Mouse (Mus musculus): ENCODE results near the gene Ccdc12.

Gene Ccdc12

DNA sequence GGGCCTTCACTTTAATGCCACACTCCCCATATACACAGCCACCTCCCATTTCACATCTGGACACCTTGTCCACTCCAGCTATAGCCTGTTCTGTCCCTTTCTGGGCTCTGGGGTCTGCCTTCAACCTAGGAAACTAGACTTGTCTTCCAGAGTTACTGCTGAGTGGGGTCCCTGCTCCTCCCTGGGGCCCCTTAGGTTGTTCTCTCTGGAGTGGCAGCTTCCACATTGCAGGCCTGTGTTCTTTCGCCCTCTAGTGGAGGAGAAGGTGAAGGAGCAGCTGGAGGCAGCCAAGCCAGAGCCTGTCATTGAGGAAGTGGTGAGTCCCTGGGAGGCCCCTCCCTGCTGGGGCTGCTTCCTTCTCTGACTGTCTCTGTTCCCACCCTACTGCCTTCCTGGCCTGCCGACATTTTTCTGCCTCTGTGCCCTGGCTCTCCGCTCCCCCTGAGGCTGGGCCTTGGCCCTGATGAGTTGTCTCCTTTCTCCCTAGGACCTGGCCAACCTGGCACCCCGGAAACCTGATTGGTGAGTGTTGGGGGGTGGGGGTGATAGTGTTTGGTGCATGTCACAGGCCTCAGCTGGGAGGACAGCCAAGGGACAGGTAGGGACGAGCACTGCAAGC is 53.4 kb downstream of the Ccdc12 start:
- DNase-seq, result peak; percentile 77 to 86

DNA sequence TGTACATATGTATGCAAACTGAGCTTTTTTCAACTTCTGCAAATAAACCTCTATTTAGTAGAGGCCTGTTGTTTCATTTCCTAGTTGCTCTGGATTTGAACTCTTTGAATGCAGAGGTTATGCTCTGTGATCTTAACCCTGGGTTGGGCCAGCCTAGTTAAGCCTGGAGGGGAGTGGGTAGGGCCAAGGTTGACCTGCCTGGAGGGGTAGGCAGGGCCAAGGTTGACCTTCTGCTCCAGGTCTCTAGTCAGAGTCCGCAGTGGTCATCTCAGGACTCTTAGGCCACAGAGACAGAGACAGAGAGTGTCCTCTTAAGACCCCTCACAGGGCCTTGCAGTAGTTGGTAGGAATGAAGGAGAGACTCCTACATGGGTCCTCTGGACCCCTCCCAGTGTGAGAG is 55.2 kb downstream of the Ccdc12 start:
- no peak for DNase-seq

DNA sequence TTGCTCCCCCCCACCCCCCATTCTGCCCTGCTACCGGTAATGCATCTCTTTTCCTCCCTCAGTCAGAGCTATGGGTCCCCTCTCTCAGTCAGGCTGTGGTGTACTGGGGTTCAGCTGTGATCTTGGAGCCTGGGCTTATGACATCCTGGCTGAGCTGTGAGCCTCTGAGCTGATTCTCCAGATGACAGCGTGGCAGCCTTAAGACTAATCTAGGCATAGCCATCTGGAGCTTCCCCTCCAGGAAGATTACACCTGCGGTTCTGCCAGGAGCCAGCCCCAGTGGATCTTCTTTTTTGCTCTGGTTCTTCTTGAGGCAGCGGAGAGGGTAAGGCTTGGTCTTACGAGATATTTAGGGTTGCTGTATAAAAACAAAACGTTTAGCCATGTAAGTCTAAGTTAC is 55.7 kb downstream of the Ccdc12 start:
- DNase-seq, result no peak

- no peak for DNase-seq
Measured at GRCm38 (mm10) chr9:110712545-110712944, 56.2 kb downstream of the Ccdc12 start.

DNA sequence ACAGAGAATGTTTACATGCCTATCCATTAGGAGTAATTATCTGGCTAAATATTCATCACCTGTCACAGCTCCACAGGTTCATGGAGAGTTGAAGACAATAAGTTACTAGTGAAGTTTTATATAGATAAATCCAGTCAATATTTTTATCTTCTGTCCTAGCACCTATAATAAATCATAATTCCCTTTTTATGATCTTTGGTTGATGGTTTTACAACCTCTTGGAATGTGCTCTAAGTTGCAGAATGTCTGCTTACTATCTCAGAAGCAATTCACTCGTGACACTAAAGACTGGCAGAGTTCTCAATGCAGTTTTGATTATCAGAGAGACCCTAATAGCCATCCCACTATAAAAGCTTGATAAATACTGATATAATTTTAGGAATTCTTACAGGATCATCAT is 57.1 kb downstream of the Ccdc12 start:
- DNase-seq, result no peak

DNA sequence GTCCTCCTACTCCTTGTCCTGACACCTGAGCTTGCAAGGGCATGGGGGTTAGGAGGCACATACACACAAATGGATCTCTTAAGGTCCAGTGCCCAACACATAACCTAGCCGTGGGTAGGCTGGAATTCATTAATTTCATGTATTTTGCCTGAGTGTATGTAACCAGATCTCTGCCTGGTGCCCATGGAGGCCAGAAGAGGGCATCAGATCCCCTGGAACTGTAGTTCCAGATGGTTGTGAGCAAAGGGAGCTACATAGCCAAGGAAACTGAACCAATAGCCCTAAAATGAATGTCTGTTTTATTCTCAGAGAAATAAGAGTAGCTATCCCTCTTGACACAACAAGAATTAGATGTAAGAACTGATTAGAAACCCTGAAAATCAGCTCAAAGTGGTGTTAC is 59.1 kb downstream of the Ccdc12 start:
- DNase-seq, result no peak

DNA sequence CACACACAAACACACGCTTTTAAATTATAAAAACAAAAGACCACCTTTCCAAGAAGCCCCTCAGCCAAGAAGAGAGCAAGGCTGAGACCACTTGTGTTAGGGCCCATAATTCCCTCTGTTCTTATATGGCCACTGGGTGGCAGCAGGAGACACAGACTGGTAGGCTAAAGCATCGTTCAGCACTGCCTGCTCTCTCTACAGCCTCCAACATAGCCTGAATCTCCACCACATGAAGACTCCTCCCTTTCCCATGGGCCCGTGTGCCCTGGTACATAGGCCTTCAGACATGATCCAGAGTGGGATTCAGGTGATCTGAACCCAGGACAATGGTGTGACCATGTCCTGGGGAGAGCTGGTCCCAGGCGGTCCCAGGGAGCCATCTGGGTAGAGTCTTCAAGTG is 60.5 kb downstream of the Ccdc12 start:
- peak; percentile 75 to 84 for DNase-seq

DNA sequence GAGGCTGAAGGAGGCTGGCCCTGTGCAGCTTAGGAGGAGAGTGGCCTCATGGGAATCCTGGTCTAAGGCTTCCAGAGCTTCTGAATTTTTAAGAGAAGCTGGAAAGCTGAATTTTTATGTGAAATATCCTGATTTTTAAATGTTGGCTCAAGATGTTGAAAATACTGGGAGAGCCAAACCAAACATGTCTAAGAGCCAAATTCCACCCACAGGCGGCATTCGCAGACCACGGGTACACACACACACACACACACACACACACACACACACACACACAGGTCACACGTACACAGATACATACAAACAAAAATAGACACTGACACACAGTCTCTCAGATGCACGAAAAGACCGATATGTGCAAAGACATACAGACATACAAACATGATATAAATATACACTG is 61.8 kb downstream of the Ccdc12 start:
- no peak for DNase-seq

DNA sequence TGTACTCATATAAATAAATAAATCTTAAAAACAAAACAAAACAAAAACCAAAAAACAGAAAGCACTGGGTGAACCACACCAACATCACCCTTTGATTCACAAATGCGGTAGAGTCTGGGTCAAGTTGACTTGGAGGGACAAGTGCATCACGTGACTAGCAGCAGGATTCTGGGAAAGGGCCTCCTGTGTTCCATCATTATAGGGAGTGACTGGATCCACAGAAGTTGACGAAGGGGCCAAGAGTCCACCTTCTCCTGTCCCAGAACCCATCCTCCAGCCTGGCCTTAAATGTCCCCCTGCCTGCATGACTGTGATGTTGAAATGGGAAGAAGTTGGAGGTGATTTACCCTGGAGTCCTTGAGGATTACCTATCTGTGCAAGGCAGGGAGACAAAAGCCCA is 62.5 kb downstream of the Ccdc12 start:
- DNase-seq, result no peak

DNA sequence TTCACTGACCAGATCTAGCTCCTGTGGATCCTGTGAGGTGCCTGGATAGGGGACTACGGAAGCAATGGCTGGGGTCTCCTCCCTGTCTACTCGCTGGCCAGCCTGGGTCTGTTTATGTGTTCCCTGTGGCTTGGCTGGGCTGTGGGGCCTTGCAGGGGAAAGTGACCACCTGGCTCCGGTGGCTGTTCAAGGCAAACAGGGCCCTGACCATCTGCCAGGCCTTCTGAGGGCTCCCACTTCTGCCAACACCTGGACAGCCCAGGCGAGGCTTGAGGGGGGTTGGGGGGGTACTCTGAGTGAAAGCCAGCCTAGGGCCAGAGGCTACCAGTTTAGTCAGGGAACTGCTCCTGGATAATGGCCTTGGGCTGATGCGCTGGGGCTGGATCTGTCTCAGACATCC is 63.7 kb downstream of the Ccdc12 start:
- DNase-seq, result no peak

DNA sequence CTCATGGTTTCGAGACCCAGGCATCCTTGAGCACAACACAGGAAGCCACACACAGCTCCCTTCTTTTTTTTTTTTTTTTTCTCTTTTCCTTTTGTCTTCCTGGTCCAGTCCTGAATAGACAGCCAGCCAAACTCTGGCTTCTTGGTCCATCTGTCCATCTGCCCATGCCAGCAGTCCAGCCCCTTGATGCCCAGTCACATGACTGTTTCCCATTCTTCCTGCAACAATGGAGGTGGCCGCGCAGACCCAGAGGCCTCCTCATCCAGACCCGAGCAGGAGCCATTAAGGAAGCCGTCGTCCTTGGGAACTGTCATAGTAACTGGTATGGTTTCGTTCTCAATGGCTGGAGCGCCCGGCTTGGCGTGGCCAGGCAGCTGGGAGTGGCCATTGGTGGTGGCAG is 65.8 kb downstream of the Ccdc12 start:
- DNase-seq, result peak in 1 of 2 experiments; percentile 10

- DNase-seq, result peak; percentile 44 to 66
Measured at GRCm38 (mm10) chr9:110725721-110726135, 69.4 kb downstream of the Ccdc12 start.

- no peak for DNase-seq
Measured at GRCm38 (mm10) chr9:110726867-110727266, 70.6 kb downstream of the Ccdc12 start.

GRCm38 (mm10) chr9:110729841-110730240 is 73.5 kb downstream of the Ccdc12 start:
- DNase-seq, result peak; percentile 83

DNA sequence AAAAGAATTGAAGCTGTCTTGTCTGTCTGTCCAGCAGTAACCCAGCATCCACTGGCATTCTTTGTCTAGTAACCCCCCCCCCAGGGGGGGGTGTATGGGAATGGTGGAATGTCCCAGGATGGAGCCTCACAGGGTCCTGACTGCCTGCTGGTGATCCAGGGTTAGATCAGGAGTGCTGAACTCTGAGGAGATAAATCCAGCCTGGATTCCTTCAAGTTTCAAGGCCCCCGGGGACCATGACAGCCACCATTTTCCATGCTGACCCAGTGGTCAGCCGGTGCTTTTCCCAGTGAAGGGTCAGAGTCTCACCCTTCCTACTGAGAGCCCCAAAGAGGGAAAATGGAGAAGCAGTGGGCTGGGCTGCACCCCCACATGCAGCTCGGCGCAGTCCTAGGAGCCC is 75.6 kb downstream of the Ccdc12 start:
- no peak for DNase-seq

- peak; percentile 87 to 92 for DNase-seq
Measured at GRCm38 (mm10) chr9:110732623-110733022, 76.3 kb downstream of the Ccdc12 start.

DNA sequence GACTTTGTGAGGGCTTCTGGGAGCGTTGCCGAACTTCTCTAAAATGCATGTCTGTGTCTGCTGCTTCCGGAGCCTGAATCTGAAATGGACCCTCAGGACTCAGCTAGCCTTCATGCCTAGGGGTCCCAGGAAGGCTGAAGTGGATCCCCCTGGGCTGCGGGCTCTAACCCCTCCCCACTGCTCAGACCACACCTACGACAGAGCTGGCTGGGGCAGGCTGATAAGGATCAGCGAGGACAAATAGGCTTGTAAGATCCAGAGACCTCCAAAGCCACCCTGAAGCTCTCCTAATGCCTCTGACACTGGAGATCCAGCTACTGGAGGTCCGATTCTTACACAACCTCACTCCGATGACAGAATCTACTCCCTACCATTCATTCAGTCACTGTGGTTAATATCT is 76.8 kb downstream of the Ccdc12 start:
- DNase-seq, result no peak

DNA sequence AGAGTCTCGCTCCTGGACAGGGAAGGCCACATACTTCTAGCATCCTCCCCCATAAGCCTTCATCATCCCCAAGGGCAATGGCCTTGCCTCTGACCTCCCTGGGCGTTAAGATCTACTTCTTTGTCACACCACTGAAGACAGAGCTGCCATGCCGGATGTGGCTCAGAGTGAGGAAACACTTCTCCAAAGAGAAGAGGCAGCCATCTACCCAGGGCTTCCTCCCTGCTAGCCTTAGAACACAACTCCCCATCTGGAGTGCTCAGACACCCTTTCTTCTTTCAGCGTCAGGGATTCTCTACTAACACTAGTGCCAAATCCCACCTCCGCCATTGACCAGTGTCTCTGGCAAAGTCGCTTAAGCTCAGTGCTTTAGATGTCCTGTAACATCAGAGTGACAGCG is 77.9 kb downstream of the Ccdc12 start:
- no peak for DNase-seq

GRCm38 (mm10) chr9:110736362-110736761 is 80.1 kb downstream of the Ccdc12 start:
- DNase-seq, result peak; percentile 53 to 64

DNA sequence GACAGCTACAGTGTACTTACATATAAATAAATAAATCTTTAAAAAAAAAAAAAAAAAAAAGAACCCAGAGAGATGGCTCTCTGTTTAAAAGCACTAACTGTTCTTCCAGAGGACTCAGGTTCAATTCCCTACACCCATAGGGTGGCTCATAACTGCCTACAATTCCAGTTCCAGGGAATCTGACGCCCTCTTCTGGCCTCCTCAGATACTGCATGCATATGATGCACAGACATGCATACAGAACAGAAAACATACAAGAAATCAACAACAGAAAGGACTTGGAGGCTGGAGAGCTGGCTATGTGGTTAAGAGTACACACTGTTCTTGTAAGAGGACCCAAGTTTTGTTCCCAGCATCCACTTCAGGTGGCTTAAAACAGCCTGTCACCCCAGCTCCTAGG is 81.8 kb downstream of the Ccdc12 start:
- no peak for DNase-seq

DNA sequence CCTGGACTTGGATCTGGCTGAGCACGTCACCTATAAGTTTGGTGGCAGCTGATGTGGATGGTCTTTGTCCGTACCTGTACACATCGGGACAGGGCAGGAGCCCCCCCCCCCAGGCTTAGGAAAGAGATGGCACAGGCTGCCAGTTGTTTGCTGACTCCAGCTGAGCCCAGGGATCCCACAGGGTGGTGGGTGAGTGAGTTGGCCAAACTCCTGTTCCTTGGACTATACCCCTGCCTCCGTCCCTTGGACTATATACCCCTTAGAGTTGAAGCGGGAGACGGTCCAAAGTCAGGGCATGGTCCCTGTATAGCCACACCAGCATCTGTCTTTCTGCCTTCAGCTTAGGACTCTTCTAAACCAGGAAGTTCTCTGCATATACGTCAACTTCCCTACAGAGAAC is 83.7 kb downstream of the Ccdc12 start:
- DNase-seq, result no peak

GRCm38 (mm10) chr9:110741711-110742294 is 85.5 kb downstream of the Ccdc12 start, which contains the start of gene Myl3:
TSS of gene Myl3 (plus strand) at chr9:110741861.
- no peak for DNase-seq

- peak; percentile 71 to 77 for DNase-seq
Measured at GRCm38 (mm10) chr9:110742295-110742950, 86.1 kb downstream of the Ccdc12 start.

DNA sequence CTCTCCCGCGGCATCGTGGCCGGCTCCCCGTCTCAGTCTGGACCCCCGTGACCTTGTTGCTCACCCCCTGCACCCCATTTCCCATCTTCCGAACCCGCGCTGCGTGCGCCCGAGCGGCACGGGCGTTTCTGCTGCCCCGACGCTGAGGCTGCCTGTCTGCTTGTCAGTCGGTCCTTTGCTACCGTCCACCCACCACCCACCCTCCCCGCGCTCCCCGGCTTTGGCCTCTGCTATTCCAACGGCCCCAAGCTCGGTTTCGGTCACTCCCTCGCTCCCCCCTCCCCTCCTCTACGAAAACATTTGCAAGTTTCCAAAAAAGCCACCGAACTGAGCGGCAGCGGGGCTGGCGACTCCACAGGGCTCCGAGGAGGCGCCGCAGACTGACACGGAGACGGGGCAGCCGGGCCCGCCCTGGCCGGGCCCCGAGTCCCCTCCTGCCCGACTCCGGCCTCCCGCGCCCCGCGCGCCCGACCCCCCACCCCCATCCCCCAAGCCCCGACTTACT is 86.7 kb downstream of the Ccdc12 start:
- DNase-seq, result peak; percentile 72 to 80
